Mouse (Mus musculus): ENCODE measurements around the gene Sco2. TPM values are rescaled to one million over a fixed set of nuclear protein-coding genes. Genes with fewer than 3 reads are reported as not detected.

The Sco2 gene
- 1 to 10 TPM; 5.1 to 5.4 TPM for total RNA-seq (2023)

DNA sequence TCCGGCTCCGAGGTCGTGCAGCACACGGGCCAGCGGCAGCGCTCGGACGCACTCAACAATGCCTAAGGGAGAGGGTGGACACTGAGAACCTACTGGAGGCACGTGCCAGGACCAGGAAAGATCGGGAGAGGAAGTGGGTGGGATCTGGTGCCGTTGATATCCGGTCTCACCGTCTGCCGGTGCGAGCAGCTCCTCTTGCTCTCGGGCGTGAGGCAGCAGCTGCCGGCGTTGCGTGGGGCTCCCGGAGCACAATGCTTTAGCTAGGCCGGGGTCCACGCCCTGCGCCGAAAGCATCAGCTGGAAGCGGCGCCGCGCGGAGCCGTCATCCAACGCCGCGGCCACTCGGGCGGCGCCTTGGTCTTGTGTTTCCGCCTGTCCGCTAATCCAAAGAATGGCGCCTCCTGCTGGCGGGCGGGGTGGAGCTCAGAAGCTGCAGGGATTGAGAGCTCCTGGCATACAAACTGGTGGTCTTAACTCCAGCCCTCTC is at the start of gene Sco2:
Sco2 (minus strand) TSS at position 85 of the 487 bp plus-strand sequence.

GRCm38 (mm10) chr15:89410118-89410517 is 36.5 kb upstream of the Sco2 start, which contains the start of gene Syce3:
TSS of gene Syce3 (minus strand) at chr15:89410503.

DNA sequence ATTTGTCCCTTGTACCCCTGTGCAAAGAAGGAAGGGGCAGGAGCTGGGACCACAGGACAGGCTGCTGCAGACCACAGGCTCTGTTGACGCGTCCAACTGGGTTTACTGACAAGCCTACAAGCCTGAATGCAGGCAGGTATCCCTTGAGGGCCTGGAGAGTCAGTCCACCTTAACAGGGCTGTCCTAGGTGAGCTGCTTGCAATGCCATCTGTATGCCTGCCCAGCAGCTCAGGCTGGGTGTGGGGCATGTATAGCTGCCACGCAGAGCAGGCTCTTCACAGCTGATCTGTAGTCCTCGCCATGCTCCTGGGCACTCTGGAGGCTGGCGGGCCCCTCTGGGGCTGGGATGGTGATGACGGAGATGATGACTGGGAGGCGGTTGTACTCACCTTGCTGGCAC is 11.0 kb upstream of the Sco2 start, which contains the start of gene Klhdc7b:
Klhdc7b (plus strand) TSS at position 301 of the 400 bp plus-strand sequence.

DNA sequence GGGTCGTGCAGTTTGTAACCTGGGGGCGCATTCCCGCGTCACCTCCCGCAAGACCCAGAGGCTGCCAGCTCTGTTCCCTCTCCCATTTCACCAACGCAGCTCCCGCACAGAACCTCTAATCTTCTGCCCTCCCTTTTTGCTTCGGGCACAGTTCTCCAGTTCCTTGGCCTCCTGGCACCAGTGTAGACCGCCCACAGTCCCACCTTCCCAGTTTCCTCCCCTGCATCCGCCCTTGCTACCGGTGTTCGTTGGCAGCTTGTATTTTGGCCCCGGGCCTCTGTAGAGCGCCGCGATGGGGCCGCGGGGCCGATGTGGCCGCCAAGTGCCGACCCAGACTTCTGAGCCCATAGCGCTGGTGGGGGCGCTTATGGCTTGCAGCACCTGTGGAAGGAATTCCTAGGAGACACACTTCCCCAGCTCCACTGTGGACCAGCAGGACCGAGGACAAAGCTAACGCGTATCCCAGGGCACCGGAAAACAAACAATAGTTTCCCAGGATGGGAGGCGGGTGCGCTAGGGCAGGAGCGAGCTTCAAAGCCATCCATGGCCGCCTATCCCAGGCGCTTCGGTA is 5.3 kb upstream of the Sco2 start, which contains the start of gene Odf3b:
Odf3b (minus strand) TSS at position 452 of the 571 bp plus-strand sequence.

DNA sequence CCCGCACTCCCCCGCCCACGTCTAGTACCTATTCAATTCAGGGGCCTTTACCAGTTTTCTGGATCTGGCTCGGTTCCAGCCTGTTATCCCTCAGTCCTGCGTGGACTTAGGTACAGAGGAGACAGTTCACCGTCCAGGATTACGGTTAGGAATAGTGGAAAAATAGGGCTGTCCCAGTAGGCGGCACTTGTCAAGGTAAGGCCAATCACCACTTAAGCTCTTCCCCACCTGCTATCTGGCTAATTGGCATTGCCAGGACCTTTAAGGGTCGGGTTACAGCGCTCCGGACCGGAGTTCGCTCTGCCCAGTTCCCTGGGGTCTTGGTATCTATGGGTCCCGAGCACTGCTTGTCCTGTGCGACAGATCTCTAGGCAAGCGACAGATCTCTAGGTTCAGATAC is 3.3 kb upstream of the Sco2 start, which contains the start of gene Tymp:
Tymp (minus strand) TSS at position 83 of the 400 bp plus-strand sequence.

DNA sequence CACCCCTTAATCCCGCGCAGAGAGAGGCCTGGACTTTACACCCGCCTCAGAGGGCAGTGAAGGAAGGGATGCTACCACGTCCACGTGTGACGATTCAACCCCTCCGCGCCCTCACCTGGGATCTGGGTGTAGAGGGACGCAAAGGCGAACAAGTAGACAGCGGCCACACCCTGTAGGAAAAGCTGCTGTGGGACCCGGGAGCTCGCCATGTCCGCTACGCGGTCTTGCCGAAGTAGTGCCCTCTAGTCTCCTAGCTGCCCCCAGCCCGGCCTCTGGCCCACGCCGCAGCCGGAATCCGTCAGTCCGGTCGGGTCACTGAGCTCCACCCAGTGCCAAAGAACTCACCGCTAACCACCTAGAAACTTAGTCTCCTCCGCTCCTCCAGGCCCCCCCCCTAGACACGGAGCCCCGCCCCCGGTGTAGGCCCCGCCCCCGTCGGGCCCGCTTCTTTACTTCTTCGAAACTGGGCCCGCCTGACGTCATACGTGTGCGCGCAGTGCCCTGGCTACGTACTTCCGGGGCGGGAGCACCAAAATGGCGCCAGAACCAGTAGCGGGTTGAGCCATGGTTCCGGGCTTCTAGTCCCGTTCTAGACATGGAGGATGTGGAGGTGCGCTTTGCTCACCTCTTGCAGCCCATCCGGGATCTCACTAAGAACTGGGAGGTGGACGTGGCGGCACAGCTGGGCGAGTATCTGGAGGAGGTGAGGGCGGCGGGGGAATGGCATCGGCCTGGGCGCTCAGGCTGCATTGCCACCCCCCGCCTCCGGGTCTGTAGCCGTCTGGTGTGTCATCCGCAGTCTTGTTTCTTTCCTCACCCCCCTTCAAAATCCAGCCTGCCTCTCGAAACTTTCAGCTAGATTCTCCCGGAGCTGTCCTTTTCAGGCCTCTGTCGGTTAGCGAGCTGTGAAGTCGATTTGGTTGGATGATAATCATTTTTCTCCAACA is 18.1 kb downstream of the Sco2 start, which contains the start of the genes Lmf2 and Ncaph2:
Lmf2 (minus strand) TSS at position 419 of the 947 bp plus-strand sequence.
Ncaph2 (plus strand) TSS at position 479 of the 947 bp plus-strand sequence.

GRCm38 (mm10) chr15:89334271-89334670 is 39.4 kb downstream of the Sco2 start, which contains the start of gene Miox:
TSS of gene Miox (plus strand) at chr15:89334398.

GRCm38 (mm10) chr15:89322670-89323522 is 50.8 kb downstream of the Sco2 start, which contains the start of gene Adm2:
TSS of gene Adm2 (plus strand) at chr15:89322720.

Other genes starting within 250 kb of the Sco2 start
- gene Hdac10, start 245.1 kb downstream of the Sco2 start, total RNA-seq (2023), result 10 to 100 TPM; 12.4 to 12.6 TPM
- under 1 TPM; 0.18 to 0.29 TPM for gene Mapk12, start 233.1 kb downstream of the Sco2 start, total RNA-seq (2023)
- gene Mapk11, start 224.2 kb downstream of the Sco2 start, total RNA-seq (2023), result under 1 TPM; 0.18 to 0.24 TPM
- gene Plxnb2, start 193.1 kb downstream of the Sco2 start, total RNA-seq (2023), result 10 to 100 TPM; 60.7 to 68.5 TPM
- gene Dennd6b, start 177.3 kb downstream of the Sco2 start, total RNA-seq (2023), result 1 to 10 TPM; 1.8 to 2.3 TPM
- gene Ppp6r2, start 162.3 kb downstream of the Sco2 start, total RNA-seq (2023), result 10 to 100 TPM; 32.1 to 34.2 TPM
- 100 to 1,000 TPM; 110 to 118 TPM for gene Sbf1, start 58.5 kb downstream of the Sco2 start, total RNA-seq (2023)
- not detected for gene Adm2, start 51.1 kb downstream of the Sco2 start, total RNA-seq (2023)
- gene Miox, start 39.4 kb downstream of the Sco2 start, total RNA-seq (2023), result not detected
- gene Lmf2, start 18.2 kb downstream of the Sco2 start, total RNA-seq (2023), result 10 to 100 TPM; 38.9 to 51.4 TPM
- gene Ncaph2, start 18.1 kb downstream of the Sco2 start, total RNA-seq (2023), result 100 to 1,000 TPM in 1 of 2 experiments, 10 to 100 TPM in 1; 92.6 to 104 TPM
- under 1 TPM; 0.22 to 0.24 TPM for gene Tymp, start 3.2 kb upstream of the Sco2 start, total RNA-seq (2023)
- 1 to 10 TPM in 1 of 2 experiments, not detected in 1; 1.1 TPM for gene Odf3b, start 5.4 kb upstream of the Sco2 start, total RNA-seq (2023)
- gene Klhdc7b, start 11.1 kb upstream of the Sco2 start, total RNA-seq (2023), result not detected
- gene Syce3, start 36.7 kb upstream of the Sco2 start, total RNA-seq (2023), result not detected
- gene Cpt1b, start 52.0 kb upstream of the Sco2 start, total RNA-seq (2023), result 1 to 10 TPM; 4.3 to 5.4 TPM
- 10 to 100 TPM; 11.1 to 15.7 TPM for gene C730034F03Rik, start 55.7 kb upstream of the Sco2 start, total RNA-seq (2023)
- gene Gm44502, start 55.9 kb upstream of the Sco2 start, total RNA-seq (2023), result not detected
- gene Chkb, start 56.1 kb upstream of the Sco2 start, total RNA-seq (2023), result 100 to 1,000 TPM; 101 to 122 TPM
- not detected for gene Mapk8ip2, start 80.1 kb upstream of the Sco2 start, total RNA-seq (2023)
- gene Arsa, start 103.6 kb upstream of the Sco2 start, total RNA-seq (2023), result 10 to 100 TPM; 12.7 to 14.9 TPM
- gene Shank3, start 125.8 kb upstream of the Sco2 start, total RNA-seq (2023), result 1 to 10 TPM; 1.0 to 3.4 TPM
- gene Acr, start 194.5 kb upstream of the Sco2 start, total RNA-seq (2023), result not detected
- gene Rabl2, start 218.1 kb upstream of the Sco2 start, total RNA-seq (2023), result 1 to 10 TPM; 2.0 to 4.4 TPM